Mouse (Mus musculus) kidney, adult 2 months (tissue): ENCODE measurements around the gene Parg. TPM values are rescaled to one million over a fixed set of nuclear protein-coding genes. Genes with fewer than 3 reads are reported as not detected.
A peak's percentile ranks its signal among the peaks of the same experiment; 100 is the strongest.

Source experiments
- DNase-seq: peaks from one replicate; pipeline ENCODE4 v3.0.0; 2021
- H3K27ac ChIP-seq: fragments of 200-500 bp; 2 replicates; pipeline ENCODE4 v1.5.1; 2012; ENCODE audit warnings: low read depth, low read length, control low read depth, inconsistent platforms; ENCODE audit not compliant: insufficient read depth
- H3K27me3 ChIP-seq: fragments of 200-500 bp; replicated peaks from 2 replicates; pipeline ENCODE4 v1.6.1; 2012; ENCODE audit warnings: mild to moderate bottlenecking, moderate library complexity, low read length, inconsistent platforms; ENCODE audit not compliant: control insufficient read depth, insufficient read depth
- H3K36me3 ChIP-seq: fragments of 200-500 bp; 2 replicates; pipeline ENCODE4 v1.6.1; 2012; ENCODE audit warnings: mild to moderate bottlenecking, moderate library complexity, low read length, inconsistent platforms; ENCODE audit not compliant: control insufficient read depth, insufficient read depth
- H3K4me1 ChIP-seq: fragments of 200-500 bp; 2 replicates; pipeline ENCODE4 v1.6.1; 2011; ENCODE audit warnings: low read length; ENCODE audit not compliant: control insufficient read depth, insufficient read depth
- H3K4me3 ChIP-seq: fragments of 200-500 bp; 2 replicates; pipeline ENCODE4 v1.5.1; 2011; ENCODE audit warnings: mild to moderate bottlenecking, low read depth, low read length, control low read depth; ENCODE audit not compliant: insufficient read depth
- CTCF ChIP-seq: fragments of 200-500 bp; conservative IDR thresholded peaks from 2 replicates; pipeline ENCODE4 v1.5.1; 2011; ENCODE audit warnings: low read depth, mild to moderate bottlenecking, control low read depth, low read length, moderate library complexity, mixed read lengths; ENCODE audit not compliant: insufficient read depth, insufficient read length
- POLR2A ChIP-seq: fragments of 200-500 bp; IDR thresholded peaks from one replicate; pipeline ENCODE4 v1.6.1; 2011; ENCODE audit warnings: low read depth, low read length, control low read depth
- WGBS: fragments of 180-500 bp; shearing (Covaris S2); methylation state at CpG from one replicate; pipeline ENCODE4 v1.1.7; 2018; 5-methylcytosine and 5-hydroxymethylcytosine counted together
- polyA plus RNA-seq: library from polyadenylated mRNA; depleted of rRNA; stranded (reverse); fragments of >200 nt; gene quantifications from 2 replicates; pipeline ENCODE4 v1.2.3, GENCODE M21; 2012

Parg gene
- polyA plus RNA-seq, 1 experiment: 6.9 TPM

DNA sequence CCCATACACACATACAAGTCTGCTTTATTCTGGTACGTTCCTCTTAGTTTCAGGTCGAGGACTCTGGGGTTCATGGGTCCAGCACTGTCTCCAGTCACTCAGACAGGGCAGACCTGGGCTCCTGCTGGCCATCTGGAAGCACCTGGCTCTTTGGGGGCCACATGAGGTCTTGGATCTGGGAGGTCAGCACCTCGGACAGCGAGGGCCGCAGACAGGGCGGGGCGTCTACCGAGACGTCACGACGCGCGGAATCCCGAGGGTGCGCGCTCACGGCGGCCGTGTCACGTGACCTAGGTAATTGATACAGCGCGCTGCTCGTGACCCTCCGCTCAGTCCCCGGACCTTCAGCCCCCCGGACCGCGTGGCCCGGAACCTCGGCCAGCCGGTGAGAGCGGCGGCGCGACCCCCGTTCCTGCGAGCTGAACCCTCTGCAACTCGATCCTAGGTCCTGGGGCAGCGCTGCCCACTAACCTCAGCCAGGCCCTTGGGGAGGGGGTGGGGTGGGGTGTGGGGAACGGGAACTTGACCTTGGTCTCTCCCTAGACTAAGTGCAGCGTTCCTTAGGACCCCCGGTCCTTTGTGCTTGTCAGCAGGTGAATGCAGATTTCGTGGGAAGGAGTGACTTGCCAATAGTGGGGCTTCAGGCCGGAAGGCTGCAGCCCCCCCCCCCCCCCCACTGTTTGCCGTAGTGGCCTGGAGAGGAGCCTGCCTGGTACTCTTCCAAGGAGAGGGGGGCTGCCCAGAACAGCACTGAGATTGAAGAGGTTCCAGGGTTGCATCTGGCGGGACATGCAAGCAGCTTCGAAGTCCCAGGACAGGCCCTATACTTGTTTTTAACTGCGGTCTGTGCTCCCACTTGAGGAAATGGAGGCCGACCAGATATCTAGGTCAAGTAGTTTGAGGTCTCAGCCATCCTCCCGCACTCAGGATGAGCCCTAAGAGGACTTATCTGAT is 120.3 kb downstream of the Parg start, which contains the start of gene Ogdhl:
Gene Ogdhl, plus strand, starts transcription at position 288 of the 954 bp plus-strand sequence.
- peak within 1 kb of the TSS; percentile 48 for H3K4me3 ChIP-seq
- WGBS: 4% methylated on average over 50 of the region's 50 CpGs
- DNase-seq: peak; percentile 54
- TF ChIP-seq POLR2A: no peak
- no peak for TF ChIP-seq CTCF
- no peaks in the 10 kb centered on the region for H3K4me1 ChIP-seq
- H3K27ac ChIP-seq: no peak within 1 kb of the TSS
- no peaks in the 10 kb centered on the region for H3K27me3 ChIP-seq
- no peaks in the 10 kb centered on the region for H3K36me3 ChIP-seq

GRCm38 (mm10) chr14:32323221-32323620 is 121.5 kb downstream of the Parg start:
- TF ChIP-seq POLR2A: no peak
- no peak for TF ChIP-seq CTCF
- Histone ChIP-seq H3K27ac (no peak overlapping the region), H3K27me3 (no peaks in the 10 kb centered on the region), H3K4me1 (no peaks in the 10 kb centered on the region), H3K4me3 (no peak overlapping the region), H3K36me3 (no peaks in the 10 kb centered on the region)
- DNase-seq: no peak
- 92% methylated on average over 5 of the region's 5 CpGs for WGBS

GRCm38 (mm10) chr14:32327366-32327765 is 125.6 kb downstream of the Parg start:
- Histone ChIP-seq H3K4me3 (no peak overlapping the region), H3K36me3 (no peaks in the 10 kb centered on the region), H3K27ac (no peak overlapping the region), H3K27me3 (no peaks in the 10 kb centered on the region), H3K4me1 (no peaks in the 10 kb centered on the region)
- 48% methylated on average over 9 of the region's 9 CpGs for WGBS
- peak; percentile 22 for DNase-seq
- TF ChIP-seq CTCF (no peak), POLR2A (no peak)

- DNase-seq: no peak
- no peak overlapping the region for H3K4me3 ChIP-seq
- TF ChIP-seq CTCF (no peak), POLR2A (no peak)
- WGBS: 77% methylated on average over 20 of the region's 20 CpGs
- H3K36me3 ChIP-seq: no peaks in the 10 kb centered on the region
- H3K27ac ChIP-seq: no peak overlapping the region
- H3K27me3 ChIP-seq: no peaks in the 10 kb centered on the region
- H3K4me1 ChIP-seq: no peaks in the 10 kb centered on the region
Measured at GRCm38 (mm10) chr14:32332515-32333445, 131.0 kb downstream of the Parg start.

GRCm38 (mm10) chr14:32336021-32336420 is 134.3 kb downstream of the Parg start:
- Histone ChIP-seq H3K27ac (no peak overlapping the region), H3K27me3 (no peaks in the 10 kb centered on the region), H3K4me1 (no peaks in the 10 kb centered on the region), H3K4me3 (no peak overlapping the region), H3K36me3 (no peaks in the 10 kb centered on the region)
- TF ChIP-seq CTCF (no peak), POLR2A (no peak)
- WGBS: 72% methylated on average over 6 of the region's 6 CpGs
- DNase-seq: no peak

- no peak overlapping the region for H3K27ac ChIP-seq
- H3K4me1 ChIP-seq: no peaks in the 10 kb centered on the region
- 86% methylated on average over 11 of the region's 11 CpGs for WGBS
- no peak for DNase-seq
- TF ChIP-seq POLR2A (no peak), CTCF (no peak)
- H3K36me3 ChIP-seq: no peaks in the 10 kb centered on the region
- no peak overlapping the region for H3K4me3 ChIP-seq
- H3K27me3 ChIP-seq: no peaks in the 10 kb centered on the region
Measured at GRCm38 (mm10) chr14:32336547-32336946, 134.8 kb downstream of the Parg start.

GRCm38 (mm10) chr14:32341823-32342222 is 140.1 kb downstream of the Parg start:
- TF ChIP-seq CTCF: no peak
- no peak for TF ChIP-seq POLR2A
- 94% methylated on average over 7 of the region's 7 CpGs for WGBS
- Histone ChIP-seq H3K4me1 (no peaks in the 10 kb centered on the region), H3K36me3 (no peaks in the 10 kb centered on the region), H3K27ac (no peak overlapping the region), H3K4me3 (no peak overlapping the region), H3K27me3 (no peaks in the 10 kb centered on the region)
- DNase-seq: no peak
